Mouse (Mus musculus) intestine, embryonic 16.5 days (tissue): Measurements from ENCODE around the gene Pou2f1. TPM values are rescaled to one million over a fixed set of nuclear protein-coding genes. Genes with fewer than 3 reads are reported as not detected.

ENCODE experiments used
- ATAC-seq: fragments of 200-750 bp; cut with Nextera tagmentation; 2 replicates; pipeline ENCODE4 v1.8.0; 2017; ENCODE audit warnings: moderate TSS enrichment, moderate library complexity
- H3K27ac ChIP-seq: fragments of 300-500 bp; sonication (generic); 2 replicates; pipeline ENCODE4 v1.5.1; 2014; ENCODE audit warnings: mild to moderate bottlenecking, low read length
- H3K27me3 ChIP-seq: fragments of 300-500 bp; sonication (generic); replicated peaks from 2 replicates; pipeline ENCODE4 v1.6.1; 2014; ENCODE audit warnings: low read length, control low read depth, mixed read lengths; ENCODE audit not compliant: control insufficient read depth, insufficient read depth
- H3K36me3 ChIP-seq: fragments of 300-500 bp; sonication (generic); 2 replicates; pipeline ENCODE4 v1.6.1; 2014; ENCODE audit warnings: low read length, control low read depth; ENCODE audit not compliant: control insufficient read depth, insufficient read depth
- H3K4me1 ChIP-seq: fragments of 300-500 bp; sonication (generic); 2 replicates; pipeline ENCODE4 v1.6.1; 2014; ENCODE audit warnings: low read length, control low read depth, mixed read lengths; ENCODE audit not compliant: control insufficient read depth, insufficient read depth
- H3K4me2 ChIP-seq: fragments of 300-500 bp; sonication (generic); 2 replicates; pipeline ENCODE4 v1.6.1; 2014; ENCODE audit warnings: low read depth, low read length, control low read depth
- H3K4me3 ChIP-seq: fragments of 300-500 bp; sonication (generic); 2 replicates; pipeline ENCODE4 v1.5.1; 2014; ENCODE audit warnings: mild to moderate bottlenecking, low read length
- H3K9ac ChIP-seq: fragments of 300-500 bp; sonication (generic); 2 replicates; pipeline ENCODE4 v1.6.1; 2014; ENCODE audit warnings: low read depth, low read length
- H3K9me3 ChIP-seq: fragments of 300-500 bp; sonication (generic); 2 replicates; pipeline ENCODE4 v1.6.1; 2016; ENCODE audit warnings: low read length, control low read depth; ENCODE audit not compliant: control insufficient read depth
- WGBS: fragments of 180-500 bp; shearing (Covaris S2); extraction: QIAGEN DNeasy Blood & Tissue Kit; methylation state at CpG from one replicate; pipeline ENCODE4 v1.1.7; 2014; 5-methylcytosine and 5-hydroxymethylcytosine counted together
- polyA plus RNA-seq: library from polyadenylated mRNA; unstranded; fragments of >200 nt; fragmentation: Nextera tagmentation; extraction: Ambion mirVana; gene quantifications from 2 replicates; pipeline ENCODE4 v1.2.1, GENCODE M21; 2015

Pou2f1 gene
- polyA plus RNA-seq, 1 experiment from 2014 or later = 8.4 TPM

- H3K9ac ChIP-seq = no peak overlapping the region
- H3K9me3 ChIP-seq = no peaks in the 10 kb centered on the region
- H3K4me3 ChIP-seq = no peak overlapping the region
- no peaks in the 10 kb centered on the region; the same call in 1 of the 2 replicates for H3K4me1 ChIP-seq
- ATAC-seq = no peak
- no peaks in the 10 kb centered on the region for H3K36me3 ChIP-seq
- H3K27ac ChIP-seq = no peak overlapping the region
- no peaks in the 10 kb centered on the region for H3K27me3 ChIP-seq
- no peak overlapping the region for H3K4me2 ChIP-seq
- WGBS = 73% methylated on average over 5 of the region's 5 CpGs
Observed at GRCm38 (mm10) chr1:165866630-165867280, 135.7 kb downstream of the Pou2f1 start.

GRCm38 (mm10) chr1:165864864-165865795 lies 137.3 kb downstream of the Pou2f1 start:
- no peaks in the 10 kb centered on the region for H3K36me3 ChIP-seq
- H3K27me3 ChIP-seq = no peaks in the 10 kb centered on the region
- 36% methylated on average over 14 of the region's 14 CpGs for WGBS
- H3K27ac ChIP-seq = no peak overlapping the region
- H3K9ac ChIP-seq = no peak overlapping the region
- no peak overlapping the region for H3K4me3 ChIP-seq
- H3K4me2 ChIP-seq = no peak overlapping the region
- H3K4me1 ChIP-seq = peaks cover 3% of the 10 kb centered on the region
- H3K9me3 ChIP-seq = no peaks in the 10 kb centered on the region
- peak; percentile 40; the same call in 1 of the 2 replicates for ATAC-seq

- Histone ChIP-seq H3K36me3 (no peaks in the 10 kb centered on the region), H3K4me3 (no peak overlapping the region), H3K4me1 (peaks cover 3% of the 10 kb centered on the region), H3K9me3 (no peaks in the 10 kb centered on the region), H3K27ac (no peak overlapping the region), H3K9ac (no peak overlapping the region), H3K27me3 (no peaks in the 10 kb centered on the region), H3K4me2 (no peak overlapping the region)
- 83% methylated on average over 7 of the region's 7 CpGs for WGBS
- no peak for ATAC-seq
Observed at GRCm38 (mm10) chr1:165862059-165862458, 140.4 kb downstream of the Pou2f1 start.

GRCm38 (mm10) chr1:165861235-165861609 lies 141.3 kb downstream of the Pou2f1 start:
- Histone ChIP-seq H3K4me3 (no peak overlapping the region), H3K36me3 (no peaks in the 10 kb centered on the region), H3K9me3 (no peaks in the 10 kb centered on the region), H3K4me1 (peaks cover 3% of the 10 kb centered on the region), H3K27ac (no peak overlapping the region), H3K27me3 (no peaks in the 10 kb centered on the region), H3K9ac (no peak overlapping the region), H3K4me2 (no peak overlapping the region)
- WGBS = 64% methylated on average over 3 of the region's 3 CpGs
- no peak for ATAC-seq

- no peaks in the 10 kb centered on the region for H3K9me3 ChIP-seq
- H3K27ac ChIP-seq = no peak overlapping the region
- H3K4me1 ChIP-seq = peaks cover 3% of the 10 kb centered on the region
- WGBS = 65% methylated on average over 9 of the region's 9 CpGs
- ATAC-seq = no peak
- H3K4me3 ChIP-seq = no peak overlapping the region
- H3K4me2 ChIP-seq = no peak overlapping the region
- no peaks in the 10 kb centered on the region for H3K27me3 ChIP-seq
- no peaks in the 10 kb centered on the region for H3K36me3 ChIP-seq
- no peak overlapping the region for H3K9ac ChIP-seq
Observed at GRCm38 (mm10) chr1:165860373-165861234, 141.9 kb downstream of the Pou2f1 start.

- H3K27ac ChIP-seq = no peak overlapping the region
- WGBS = 76% methylated on average over 5 of the region's 5 CpGs
- H3K27me3 ChIP-seq = no peaks in the 10 kb centered on the region
- no peak overlapping the region for H3K4me3 ChIP-seq
- no peak overlapping the region for H3K4me2 ChIP-seq
- H3K4me1 ChIP-seq = peaks cover 3% of the 10 kb centered on the region; the same call in 1 of the 2 replicates
- no peak for ATAC-seq
- no peaks in the 10 kb centered on the region for H3K9me3 ChIP-seq
- no peak overlapping the region for H3K9ac ChIP-seq
- H3K36me3 ChIP-seq = no peaks in the 10 kb centered on the region
Observed at GRCm38 (mm10) chr1:165858356-165858755, 144.1 kb downstream of the Pou2f1 start.

GRCm38 (mm10) chr1:165857279-165857678 lies 145.2 kb downstream of the Pou2f1 start:
- ATAC-seq = no peak
- Histone ChIP-seq H3K9me3 (no peaks in the 10 kb centered on the region), H3K4me2 (no peak overlapping the region), H3K9ac (no peak overlapping the region), H3K27me3 (no peaks in the 10 kb centered on the region), H3K4me3 (no peak overlapping the region), H3K36me3 (no peaks in the 10 kb centered on the region), H3K27ac (no peak overlapping the region), H3K4me1 (peaks cover 3% of the 10 kb centered on the region; the same call in 1 of the 2 replicates)
- WGBS = 93% methylated on average over 11 of the region's 11 CpGs

GRCm38 (mm10) chr1:165855759-165856545 lies 146.5 kb downstream of the Pou2f1 start:
- Histone ChIP-seq H3K27ac (no peak overlapping the region), H3K4me2 (no peak overlapping the region), H3K36me3 (no peaks in the 10 kb centered on the region), H3K4me3 (no peak overlapping the region), H3K9ac (no peak overlapping the region), H3K4me1 (peaks cover 3% of the 10 kb centered on the region; the same call in 1 of the 2 replicates), H3K9me3 (no peaks in the 10 kb centered on the region), H3K27me3 (no peaks in the 10 kb centered on the region)
- no peak for ATAC-seq
- WGBS = 71% methylated on average over 9 of the region's 9 CpGs
